27 mouse cellular contexts compared by ENCODE assay signal in genomic region chr14:25253016-25253850, GRCm38 (mm10).
A peak's percentile ranks its signal among the peaks of the same experiment; 100 is the strongest.
DNase-seq lines count a peak whose midpoint lies in the region; ATAC-seq and TF ChIP-seq lines count a peak whose summit lies in the region.
"Had no signal": no experiment of that assay in that cellular context is flagged by ENCODE, and none has a peak within 500 bp of the region (broad histone marks: within the 10 kb centered on the region; RNA-seq: fewer than 3 reads in every experiment).

No protein-coding gene starts in this region.

- peak overlapping the region; percentile 46 for H3K27ac ChIP-seq in forebrain, embryonic 15.5 days (replicated peaks)
- no peak overlapping the region for H3K27ac ChIP-seq in forebrain, embryonic 10.5 days
- peak overlapping the region; percentile 70 for H3K27ac ChIP-seq in hindbrain, embryonic 14.5 days
- H3K27ac ChIP-seq in hindbrain, embryonic 11.5 days (ENCODE audit: low read depth, low read length) = no peak overlapping the region
- H3K27ac ChIP-seq in midbrain, embryonic 15.5 days = peak overlapping the region; percentile 78
- H3K27ac ChIP-seq: embryonic facial prominence, embryonic 12.5 days; heart, embryonic 10.5 days; heart, embryonic 15.5 days; layer of hippocampus, adult 2 months; limb, embryonic 13.5 days; lung, embryonic 15.5 days had no signal

- TF ChIP-seq CTCF in brain, embryonic 14.5 days (IDR thresholded peaks at IDR 0.05; ENCODE audit: borderline replicate concordance, extremely low read depth, insufficient read depth, insufficient read length) = no peak

- TF ChIP-seq POLR2A in brain, embryonic 14.5 days (IDR thresholded peaks at IDR 0.05; ENCODE audit: borderline replicate concordance, extremely low read depth, insufficient read depth, insufficient read length, poor library complexity, severe bottlenecking) = no peak

- H3K4me3 ChIP-seq in forebrain, embryonic 15.5 days = no peak overlapping the region
- no peak overlapping the region for H3K4me3 ChIP-seq in forebrain, embryonic 10.5 days
- H3K4me3 ChIP-seq in hindbrain, embryonic 14.5 days (replicated peaks; ENCODE audit: low read length) = no peak overlapping the region
- no peak overlapping the region for H3K4me3 ChIP-seq in hindbrain, embryonic 11.5 days (ENCODE audit: low read depth, low read length)
- H3K4me3 ChIP-seq in midbrain, embryonic 15.5 days = no peak overlapping the region
- H3K4me3 ChIP-seq: embryonic facial prominence, embryonic 12.5 days; heart, embryonic 10.5 days; heart, embryonic 15.5 days; layer of hippocampus, adult 2 months; limb, embryonic 13.5 days; lung, embryonic 15.5 days had no signal

- ATAC-seq in forebrain, embryonic 15.5 days (replicated peaks) = peak; percentile 51; the same call in 1 of the 2 replicates
- no peak for ATAC-seq in hindbrain, embryonic 14.5 days (ENCODE audit: low FRiP score)
- no peak for ATAC-seq in hindbrain, embryonic 11.5 days (ENCODE audit: low FRiP score)
- ATAC-seq in midbrain, embryonic 15.5 days (replicated peaks) = peak; percentile 80

- no peaks in the 10 kb centered on the region for H3K9me3 ChIP-seq in forebrain, embryonic 15.5 days
- H3K9me3 ChIP-seq in forebrain, embryonic 10.5 days = no peaks in the 10 kb centered on the region
- no peaks in the 10 kb centered on the region for H3K9me3 ChIP-seq in hindbrain, embryonic 14.5 days (ENCODE audit: control insufficient read depth, low read length)
- H3K9me3 ChIP-seq in hindbrain, embryonic 11.5 days (ENCODE audit: control insufficient read depth, low read length) = no peaks in the 10 kb centered on the region
- H3K9me3 ChIP-seq in midbrain, embryonic 15.5 days = no peaks in the 10 kb centered on the region
- H3K9me3 ChIP-seq: embryonic facial prominence, embryonic 12.5 days; heart, embryonic 10.5 days; heart, embryonic 15.5 days; limb, embryonic 13.5 days; lung, embryonic 15.5 days had no signal

- H3K4me2 ChIP-seq in forebrain, embryonic 15.5 days (replicated peaks) = no peak overlapping the region
- H3K4me2 ChIP-seq in hindbrain, embryonic 14.5 days (replicated peaks) = no peak overlapping the region
- H3K4me2 ChIP-seq in hindbrain, embryonic 11.5 days (replicated peaks; ENCODE audit: low read depth, low read length) = no peak overlapping the region
- H3K4me2 ChIP-seq in midbrain, embryonic 15.5 days = no peak overlapping the region
- H3K4me2 ChIP-seq: embryonic facial prominence, embryonic 12.5 days; heart, embryonic 15.5 days; limb, embryonic 13.5 days; liver, embryonic 11.5 days; lung, embryonic 15.5 days had no signal

- no peaks in the 10 kb centered on the region for H3K27me3 ChIP-seq in forebrain, embryonic 15.5 days
- H3K27me3 ChIP-seq in forebrain, embryonic 10.5 days (ENCODE audit: poor library complexity, severe bottlenecking) = no peaks in the 10 kb centered on the region
- H3K27me3 ChIP-seq in hindbrain, embryonic 14.5 days (ENCODE audit: control insufficient read depth, insufficient read depth, low read length) = no peaks in the 10 kb centered on the region
- no peaks in the 10 kb centered on the region for H3K27me3 ChIP-seq in hindbrain, embryonic 11.5 days (ENCODE audit: control insufficient read depth, insufficient read depth, low read length)
- no peaks in the 10 kb centered on the region for H3K27me3 ChIP-seq in midbrain, embryonic 15.5 days (replicated peaks)
- H3K27me3 ChIP-seq: embryonic facial prominence, embryonic 12.5 days; heart, embryonic 15.5 days; limb, embryonic 13.5 days; lung, embryonic 15.5 days had no signal

- H3K4me1 ChIP-seq in forebrain, embryonic 15.5 days = peaks cover 6% of the 10 kb centered on the region; the same call in 1 of the 2 replicates
- H3K4me1 ChIP-seq in forebrain, embryonic 10.5 days = no peaks in the 10 kb centered on the region
- no peaks in the 10 kb centered on the region for H3K4me1 ChIP-seq in hindbrain, embryonic 14.5 days (replicated peaks; ENCODE audit: control insufficient read depth, insufficient read depth, low read length)
- no peaks in the 10 kb centered on the region for H3K4me1 ChIP-seq in hindbrain, embryonic 11.5 days (replicated peaks; ENCODE audit: control insufficient read depth, insufficient read depth, low read length)
- H3K4me1 ChIP-seq in midbrain, embryonic 15.5 days = peaks cover 10% of the 10 kb centered on the region
- H3K4me1 ChIP-seq: embryonic facial prominence, embryonic 12.5 days; heart, embryonic 10.5 days; heart, embryonic 15.5 days; limb, embryonic 13.5 days; lung, embryonic 15.5 days had no signal

- H3K36me3 ChIP-seq in forebrain, embryonic 15.5 days = no peaks in the 10 kb centered on the region
- H3K36me3 ChIP-seq in forebrain, embryonic 10.5 days (replicated peaks) = no peaks in the 10 kb centered on the region
- H3K36me3 ChIP-seq in hindbrain, embryonic 14.5 days (replicated peaks; ENCODE audit: control insufficient read depth, insufficient read depth) = no peaks in the 10 kb centered on the region
- H3K36me3 ChIP-seq in hindbrain, embryonic 11.5 days (ENCODE audit: control insufficient read depth, insufficient read depth, low read length) = no peaks in the 10 kb centered on the region
- no peaks in the 10 kb centered on the region for H3K36me3 ChIP-seq in midbrain, embryonic 15.5 days (replicated peaks)
- H3K36me3 ChIP-seq: embryonic facial prominence, embryonic 12.5 days; G1E; heart, embryonic 10.5 days; heart, embryonic 15.5 days; limb, embryonic 13.5 days; lung, embryonic 15.5 days had no signal

- no peak overlapping the region for H3K9ac ChIP-seq in forebrain, embryonic 15.5 days (replicated peaks)
- no peak overlapping the region for H3K9ac ChIP-seq in hindbrain, embryonic 14.5 days
- H3K9ac ChIP-seq in hindbrain, embryonic 11.5 days (ENCODE audit: low read depth, low read length) = no peak overlapping the region
- H3K9ac ChIP-seq in midbrain, embryonic 15.5 days = no peak overlapping the region
- H3K9ac ChIP-seq: embryonic facial prominence, embryonic 12.5 days; heart, embryonic 15.5 days; limb, embryonic 13.5 days; lung, embryonic 15.5 days had no signal

- WGBS in forebrain, embryonic 15.5 days = 79% methylated on average over 15 of the region's 15 CpGs
- 94% methylated on average over 15 of the region's 15 CpGs for WGBS in forebrain, embryonic 10.5 days
- 73% methylated on average over 15 of the region's 15 CpGs for WGBS in hindbrain, embryonic 14.5 days
- 93% methylated on average over 15 of the region's 15 CpGs for WGBS in hindbrain, embryonic 11.5 days
- WGBS in midbrain, embryonic 15.5 days = 55% methylated on average over 15 of the region's 15 CpGs

- DNase-seq in forebrain, embryonic 10.5 days (ENCODE audit: extremely low spot score, low spot score) = no peak
- DNase-seq in hindbrain, embryonic 14.5 days (ENCODE audit: low spot score) = no peak
- no peak for DNase-seq in hindbrain, embryonic 11.5 days (ENCODE audit: low spot score)
- peak; percentile 63 for DNase-seq in brain, embryonic 14.5 days (ENCODE audit: low read depth)
- no peak for DNase-seq in layer of hippocampus, postnatal 10 days (ENCODE audit: low spot score in 2 of 2)
- no peak for DNase-seq in cerebellum, adult 18-20 months
- DNase-seq: adrenal gland, adult 8-10 months; cerebellum, adult 11 months; cerebellum, adult 9-11 months; embryo, embryonic 11 days; gastrocnemius, postnatal 14 days; heart, postnatal 36 days; kidney, adult 2 months; kidney, postnatal 36 days; right cerebral cortex, postnatal 4 days; thymus, adult 2 months; thymus, postnatal 36 days had no signal

Comparison
In these comparisons a context has a peak if more than half of its experiments do, and no peak if none do; other contexts are left out.
1. H3K27ac ChIP-seq: peak in forebrain, embryonic 15.5 days (single experiment), hindbrain, embryonic 14.5 days (single experiment) and midbrain, embryonic 15.5 days (single experiment); none in forebrain, embryonic 10.5 days (single experiment) and hindbrain, embryonic 11.5 days (single experiment).
2. ATAC-seq: peak in forebrain, embryonic 15.5 days (single experiment) and midbrain, embryonic 15.5 days (single experiment); none in hindbrain, embryonic 14.5 days (single experiment) and hindbrain, embryonic 11.5 days (single experiment).